Mouse (Mus musculus) testis, adult 2 months (tissue): ENCODE measurements at regions not wholly inside any gene's neighbourhood (a gene's known extent, or its start where the extent isn't known, plus 50 kb on each side); places are given as distances from the start of the nearest gene placed in this dataset.

Source experiments
- CTCF ChIP-seq: fragments of 200-500 bp; IDR thresholded peaks from 2 replicates; pipeline ENCODE4 v1.5.1; 2012; ENCODE audit warnings: low read depth, mild to moderate bottlenecking, inconsistent platforms, low read length, moderate library complexity; ENCODE audit not compliant: control insufficient read depth, insufficient read depth, insufficient replicate concordance
- POLR2A ChIP-seq: fragments of 200-500 bp; IDR thresholded peaks from 2 replicates; pipeline ENCODE4 v1.6.1; 2012; ENCODE audit warnings: low read depth, mild to moderate bottlenecking, inconsistent platforms, low read length, moderate library complexity; ENCODE audit not compliant: control insufficient read depth

GRCm38 (mm10) chr1:80030635-80031034 is 169.7 kb upstream of the Serpine2 start:
- no peak for TF ChIP-seq POLR2A
- no peak for TF ChIP-seq CTCF
